ENCODE assay signal across 8 mouse cellular contexts in genomic region chr9:24516575-24517139, GRCm38 (mm10). TPM values are rescaled to one million over a fixed set of nuclear protein-coding genes. Genes with fewer than 3 reads are reported as not detected.
DNase-seq lines count a peak whose midpoint lies in the region; ATAC-seq and TF ChIP-seq lines count a peak whose summit lies in the region.

No protein-coding gene starts in this region.

- WGBS in kidney, embryonic 15.5 days, result 58% methylated on average over 10 of the region's 10 CpGs
- WGBS in limb, embryonic 12.5 days, result 62% methylated on average over 10 of the region's 10 CpGs
- 57% methylated on average over 10 of the region's 10 CpGs for WGBS in stomach, postnatal 0 days

- DNase-seq in A20 (ENCODE audit: low read depth, low spot score) (peak; percentile 21), MN1 (ENCODE audit: low spot score) (peak; percentile 41)
- peak; percentile 75 to 82 for DNase-seq in cerebellum, postnatal 36 days
- DNase-seq in gastrocnemius, adult 2 months, result peak; percentile 52
- DNase-seq in stomach, postnatal 0 days (ENCODE audit: low spot score), result peak; percentile 58

- ATAC-seq in kidney, embryonic 15.5 days (replicated peaks; ENCODE audit: low FRiP score), result 0 out of 2 replicates have a peak, but pooled peaks have one; percentile 66
- 0 out of 2 replicates have a peak, but pooled peaks have one; percentile 15 for ATAC-seq in limb, embryonic 12.5 days (ENCODE audit: insufficient number of reproducible peaks, insufficient read depth, low FRiP score, low TSS enrichment, low read depth)
- peak; percentile 59 for ATAC-seq in monocyte, adult 5-6 weeks (replicated peaks; ENCODE audit: insufficient number of reproducible peaks, low FRiP score, low TSS enrichment, poor library complexity, severe bottlenecking)
- no peak for ATAC-seq in stomach, postnatal 0 days (ENCODE audit: low FRiP score, low TSS enrichment)

- no peak overlapping the region for H3K27ac ChIP-seq in gastrocnemius, adult 2 months
- no peak overlapping the region for H3K27ac ChIP-seq in kidney, embryonic 15.5 days
- H3K27ac ChIP-seq in limb, embryonic 12.5 days, result no peak overlapping the region
- no peak overlapping the region for H3K27ac ChIP-seq in stomach, postnatal 0 days (replicated peaks)

- H3K4me2 ChIP-seq in kidney, embryonic 15.5 days, result no peak overlapping the region
- H3K4me2 ChIP-seq in limb, embryonic 12.5 days, result no peak overlapping the region
- H3K4me2 ChIP-seq in stomach, postnatal 0 days (replicated peaks; ENCODE audit: low read depth), result no peak overlapping the region

- no peak for TF ChIP-seq EP300 in stomach, postnatal 0 days (optimal IDR thresholded peaks at IDR 0.05)

- no peaks in the 10 kb centered on the region for H3K36me3 ChIP-seq in kidney, embryonic 15.5 days
- no peaks in the 10 kb centered on the region for H3K36me3 ChIP-seq in limb, embryonic 12.5 days
- H3K36me3 ChIP-seq in stomach, postnatal 0 days (ENCODE audit: control insufficient read depth, insufficient read depth, low read length), result no peaks in the 10 kb centered on the region

- H3K4me3 ChIP-seq in gastrocnemius, adult 2 months, result no peak overlapping the region
- H3K4me3 ChIP-seq in kidney, embryonic 15.5 days (replicated peaks), result no peak overlapping the region
- H3K4me3 ChIP-seq in limb, embryonic 12.5 days (replicated peaks), result no peak overlapping the region
- no peak overlapping the region for H3K4me3 ChIP-seq in stomach, postnatal 0 days (ENCODE audit: low read depth, low read length)

- TF ChIP-seq CTCF in gastrocnemius, adult 2 months (IDR thresholded peaks at IDR 0.05), result peak; percentile 90
- TF ChIP-seq CTCF in stomach, postnatal 0 days (IDR thresholded peaks at IDR 0.05; ENCODE audit: low read depth), result peak; percentile 92

- no peaks in the 10 kb centered on the region for H3K9me3 ChIP-seq in kidney, embryonic 15.5 days (replicated peaks)
- H3K9me3 ChIP-seq in limb, embryonic 12.5 days, result no peaks in the 10 kb centered on the region
- H3K9me3 ChIP-seq in stomach, postnatal 0 days (ENCODE audit: control insufficient read depth, low read length), result no peaks in the 10 kb centered on the region

- no peak overlapping the region for H3K9ac ChIP-seq in kidney, embryonic 15.5 days
- H3K9ac ChIP-seq in limb, embryonic 12.5 days (replicated peaks), result no peak overlapping the region
- no peak overlapping the region for H3K9ac ChIP-seq in stomach, postnatal 0 days (ENCODE audit: low read length)

- H3K4me1 ChIP-seq in kidney, embryonic 15.5 days, result no peaks in the 10 kb centered on the region
- no peaks in the 10 kb centered on the region for H3K4me1 ChIP-seq in limb, embryonic 12.5 days (replicated peaks)
- no peaks in the 10 kb centered on the region for H3K4me1 ChIP-seq in stomach, postnatal 0 days (replicated peaks; ENCODE audit: control insufficient read depth, insufficient read depth)

- intact Hi-C loops in gastrocnemius, adult 2 months (cut with DNase I), result no loop called here

- no peaks in the 10 kb centered on the region for H3K27me3 ChIP-seq in kidney, embryonic 15.5 days
- no peaks in the 10 kb centered on the region for H3K27me3 ChIP-seq in limb, embryonic 12.5 days
- H3K27me3 ChIP-seq in stomach, postnatal 0 days (ENCODE audit: control insufficient read depth, insufficient read depth, low read length), result no peaks in the 10 kb centered on the region

RNA-seq across cellular contexts. Expression of gene Dpy19l1, which starts 13.7 kb away (rescaled TPM):
- total RNA-seq in gastrocnemius, adult 2 months (2021), result 1 to 10 TPM; 3.6 to 5.7 TPM
- 9.2 and 9.3 TPM in 2 replicates for polyA plus RNA-seq in kidney, embryonic 15.5 days (2015; fragmentation: Nextera tagmentation; extraction: Ambion mirVana)
- 9.4 and 21.2 TPM in 2 replicates for polyA plus RNA-seq in limb, embryonic 12.5 days (2016; fragmentation: Nextera tagmentation; extraction: Ambion mirVana)
- total RNA-seq in monocyte, adult 5-6 weeks (2017), result 31.9 to 51.1 TPM (median 41.8 TPM) in 3 replicates
- polyA plus RNA-seq in stomach, postnatal 0 days (2015; fragmentation: Nextera tagmentation; extraction: Ambion mirVana), result 5.2 TPM in 2 replicates

Comparison
In these comparisons a context has a peak if more than half of its experiments do, and no peak if none do; other contexts are left out.
1. DNase-seq: peak in every context shown above with its lines; median percentile 78 in cerebellum, postnatal 36 days; 58 in stomach, postnatal 0 days; 52 in gastrocnemius, adult 2 months; 41 in MN1; 21 in A20.